Mouse (Mus musculus): ENCODE results near the gene Myrfl. TPM values are rescaled to one million over a fixed set of nuclear protein-coding genes. Genes with fewer than 3 reads are reported as not detected.

Gene Myrfl
- polyA plus RNA-seq, 1 experiment from 2014 or later, result 0.05 TPM

- Histone ChIP-seq H3K27ac (no peak overlapping the region), H3K27me3 (replicated peaks) (no peaks in the 10 kb centered on the region), H3K4me1 (no peaks in the 10 kb centered on the region), H3K4me3 (no peak overlapping the region), H3K9me3 (replicated peaks) (no peaks in the 10 kb centered on the region), H3K9ac (no peak overlapping the region), H3K4me2 (no peak overlapping the region), H3K36me3 (no peaks in the 10 kb centered on the region)
- WGBS (ENCODE audit: insufficient replicate concordance), result 67% methylated on average over 2 of the region's 2 CpGs
- no peak for ATAC-seq
These were observed 154.0 kb downstream of the Myrfl start for GRCm38 (mm10) chr10:116742696-116743095.

- no peak for ATAC-seq
- Histone ChIP-seq H3K4me3 (no peak overlapping the region), H3K27me3 (replicated peaks) (no peaks in the 10 kb centered on the region), H3K36me3 (no peaks in the 10 kb centered on the region), H3K4me2 (no peak overlapping the region), H3K4me1 (no peaks in the 10 kb centered on the region), H3K27ac (no peak overlapping the region), H3K9me3 (replicated peaks) (no peaks in the 10 kb centered on the region), H3K9ac (no peak overlapping the region)
- WGBS (ENCODE audit: insufficient replicate concordance), result 78% methylated on average over 8 of the region's 8 CpGs
These were observed 154.5 kb downstream of the Myrfl start for GRCm38 (mm10) chr10:116742189-116742588.

- Histone ChIP-seq H3K4me3 (no peak overlapping the region), H3K4me1 (no peaks in the 10 kb centered on the region), H3K27ac (no peak overlapping the region), H3K4me2 (no peak overlapping the region), H3K27me3 (replicated peaks) (no peaks in the 10 kb centered on the region), H3K36me3 (no peaks in the 10 kb centered on the region), H3K9me3 (replicated peaks) (no peaks in the 10 kb centered on the region), H3K9ac (no peak overlapping the region)
- no peak for ATAC-seq
- 66% methylated on average over 6 of the region's 6 CpGs for WGBS (ENCODE audit: insufficient replicate concordance)
These were observed 155.4 kb downstream of the Myrfl start for GRCm38 (mm10) chr10:116741343-116741742.

- Histone ChIP-seq H3K27me3 (replicated peaks) (no peaks in the 10 kb centered on the region), H3K9me3 (replicated peaks) (no peaks in the 10 kb centered on the region), H3K4me1 (no peaks in the 10 kb centered on the region), H3K36me3 (no peaks in the 10 kb centered on the region), H3K27ac (no peak overlapping the region), H3K4me3 (no peak overlapping the region), H3K4me2 (no peak overlapping the region), H3K9ac (no peak overlapping the region)
- WGBS (ENCODE audit: insufficient replicate concordance), result 80% methylated on average over 7 of the region's 7 CpGs
- ATAC-seq, result no peak
These were observed 156.6 kb downstream of the Myrfl start for GRCm38 (mm10) chr10:116740073-116740472.

- WGBS (ENCODE audit: insufficient replicate concordance), result 68% methylated on average over 8 of the region's 8 CpGs
- Histone ChIP-seq H3K9me3 (replicated peaks) (no peaks in the 10 kb centered on the region), H3K4me1 (no peaks in the 10 kb centered on the region), H3K4me3 (no peak overlapping the region), H3K9ac (no peak overlapping the region), H3K27ac (no peak overlapping the region), H3K27me3 (replicated peaks) (no peaks in the 10 kb centered on the region), H3K4me2 (no peak overlapping the region), H3K36me3 (no peaks in the 10 kb centered on the region)
- no peak for ATAC-seq
These were observed 158.2 kb downstream of the Myrfl start for GRCm38 (mm10) chr10:116738533-116738932.

- Histone ChIP-seq H3K27ac (no peak overlapping the region), H3K4me3 (no peak overlapping the region), H3K4me2 (no peak overlapping the region), H3K9ac (no peak overlapping the region), H3K36me3 (no peaks in the 10 kb centered on the region), H3K4me1 (no peaks in the 10 kb centered on the region), H3K9me3 (replicated peaks) (no peaks in the 10 kb centered on the region), H3K27me3 (replicated peaks) (no peaks in the 10 kb centered on the region)
- ATAC-seq, result no peak
- WGBS (ENCODE audit: insufficient replicate concordance), result 74% methylated on average over 8 of the region's 8 CpGs
These were observed 161.1 kb downstream of the Myrfl start for GRCm38 (mm10) chr10:116735607-116736006.

- 54% methylated on average over 7 of the region's 7 CpGs for WGBS (ENCODE audit: insufficient replicate concordance)
- H3K4me2 ChIP-seq, result no peak overlapping the region
- no peak for ATAC-seq
- no peaks in the 10 kb centered on the region for H3K36me3 ChIP-seq
- no peak overlapping the region for H3K27ac ChIP-seq
- no peaks in the 10 kb centered on the region for H3K4me1 ChIP-seq
- H3K9me3 ChIP-seq (replicated peaks), result no peaks in the 10 kb centered on the region
- H3K4me3 ChIP-seq, result no peak overlapping the region
- H3K9ac ChIP-seq, result no peak overlapping the region
- no peaks in the 10 kb centered on the region for H3K27me3 ChIP-seq (replicated peaks)
These were observed 163.1 kb downstream of the Myrfl start for GRCm38 (mm10) chr10:116733651-116734050.

- peaks cover 4% of the 10 kb centered on the region; the same call in 1 of the 2 replicates for H3K4me1 ChIP-seq
- H3K27ac ChIP-seq, result no peak overlapping the region
- ATAC-seq, result no peak
- no peak overlapping the region for H3K4me2 ChIP-seq
- 71% methylated on average over 10 of the region's 10 CpGs for WGBS (ENCODE audit: insufficient replicate concordance)
- H3K4me3 ChIP-seq, result no peak overlapping the region
- H3K36me3 ChIP-seq, result no peaks in the 10 kb centered on the region
- no peaks in the 10 kb centered on the region; the same call in 1 of the 2 replicates for H3K27me3 ChIP-seq (replicated peaks)
- no peaks in the 10 kb centered on the region for H3K9me3 ChIP-seq (replicated peaks)
- no peak overlapping the region for H3K9ac ChIP-seq
These were observed 166.6 kb downstream of the Myrfl start for GRCm38 (mm10) chr10:116730033-116730652.

- H3K9me3 ChIP-seq (replicated peaks), result no peaks in the 10 kb centered on the region
- 62% methylated on average over 5 of the region's 10 CpGs for WGBS (ENCODE audit: insufficient replicate concordance)
These were observed 167.9 kb downstream of the Myrfl start for GRCm38 (mm10) chr10:116728860-116729259.

GRCm38 (mm10) chr10:116727702-116728298, 168.9 kb downstream of the Myrfl start:
- Histone ChIP-seq H3K36me3 (no peaks in the 10 kb centered on the region), H3K27me3 (replicated peaks) (no peaks in the 10 kb centered on the region; the same call in 1 of the 2 replicates), H3K4me3 (peak overlapping the region; percentile 3; the same call in 1 of the 2 replicates), H3K4me1 (peaks cover 4% of the 10 kb centered on the region; the same call in 1 of the 2 replicates), H3K9ac (no peak overlapping the region), H3K27ac (no peak overlapping the region), H3K9me3 (replicated peaks) (no peaks in the 10 kb centered on the region), H3K4me2 (peak overlapping the region; percentile 31)
- WGBS (ENCODE audit: insufficient replicate concordance), result 29% methylated on average over 14 of the region's 14 CpGs
- no peak for ATAC-seq

More at GRCm38 (mm10) chr10:116728860-116729259, 167.9 kb downstream of the Myrfl start:
- H3K36me3 ChIP-seq, result no peaks in the 10 kb centered on the region
- no peak overlapping the region for H3K4me2 ChIP-seq
- no peaks in the 10 kb centered on the region; the same call in 1 of the 2 replicates for H3K27me3 ChIP-seq (replicated peaks)
- no peak overlapping the region for H3K27ac ChIP-seq
- H3K4me3 ChIP-seq, result no peak overlapping the region
- ATAC-seq, result no peak
- H3K9ac ChIP-seq, result no peak overlapping the region
- peaks cover 4% of the 10 kb centered on the region; the same call in 1 of the 2 replicates for H3K4me1 ChIP-seq

Data from liver, embryonic 12.5 days (tissue).